Mouse (Mus musculus) midbrain, embryonic 10.5 days (tissue): Measurements from ENCODE around the gene Rbm7. TPM values are rescaled to one million over a fixed set of nuclear protein-coding genes. Genes with fewer than 3 reads are reported as not detected.

ENCODE experiments used
- DNase-seq: peaks from one replicate; pipeline ENCODE4 v3.0.0-alpha.2; 2017; ENCODE audit warnings: low spot score
- H3K27ac ChIP-seq: fragments of 300-500 bp; sonication (generic); replicated peaks from 2 replicates; pipeline ENCODE4 v1.5.1; 2016; ENCODE audit warnings: mild to moderate bottlenecking
- H3K27me3 ChIP-seq: fragments of 300-500 bp; sonication (generic); 2 replicates; pipeline ENCODE4 v1.6.1; 2016; ENCODE audit warnings: low read depth, mild to moderate bottlenecking; ENCODE audit not compliant: poor library complexity, severe bottlenecking
- H3K36me3 ChIP-seq: fragments of 300-500 bp; sonication (generic); 2 replicates; pipeline ENCODE4 v1.6.1; 2016; ENCODE audit warnings: mild to moderate bottlenecking, moderate library complexity
- H3K4me1 ChIP-seq: fragments of 300-500 bp; sonication (generic); 2 replicates; pipeline ENCODE4 v1.6.1; 2016
- H3K4me3 ChIP-seq: fragments of 300-500 bp; sonication (generic); 2 replicates; pipeline ENCODE4 v1.5.1; 2016; ENCODE audit warnings: mild to moderate bottlenecking, moderate library complexity
- H3K9me3 ChIP-seq: fragments of 300-500 bp; sonication (generic); replicated peaks from 2 replicates; pipeline ENCODE4 v1.6.1; 2016; ENCODE audit warnings: mild to moderate bottlenecking
- WGBS: fragments of 180-500 bp; shearing (Covaris S2); methylation state at CpG from one replicate; pipeline ENCODE4 v1.1.7; 2016; 5-methylcytosine and 5-hydroxymethylcytosine counted together
- microRNA-seq: library from miRNA; unstranded; fragments of <30 nt; microRNA quantifications from one replicate; pipeline ENCODE4, GENCODE M21; 2017
- polyA plus RNA-seq: library from polyadenylated mRNA; unstranded; fragments of >200 nt; fragmentation: Nextera tagmentation; extraction: Ambion mirVana; gene quantifications from 2 replicates; pipeline ENCODE4 v1.2.1, GENCODE M21; 2016

Rbm7 gene
- polyA plus RNA-seq, 1 experiment from 2014 or later, result 112 TPM

GRCm38 (mm10) chr9:48447783-48448209 is 47.3 kb downstream of the Rbm7 start:
- Histone ChIP-seq H3K36me3 (no peaks in the 10 kb centered on the region), H3K27me3 (no peaks in the 10 kb centered on the region), H3K4me1 (no peaks in the 10 kb centered on the region), H3K27ac (no peak overlapping the region), H3K4me3 (no peak overlapping the region), H3K9me3 (no peaks in the 10 kb centered on the region)
- DNase-seq, result peak; percentile 16
- 43% methylated on average over 5 of the region's 5 CpGs for WGBS

GRCm38 (mm10) chr9:48444821-48445220 is 50.3 kb downstream of the Rbm7 start:
- H3K27ac ChIP-seq, result no peak overlapping the region
- no peak overlapping the region for H3K4me3 ChIP-seq
- WGBS, result 80% methylated on average over 2 of the region's 2 CpGs
- no peak for DNase-seq
- H3K4me1 ChIP-seq, result no peaks in the 10 kb centered on the region
- H3K27me3 ChIP-seq, result no peaks in the 10 kb centered on the region
- no peaks in the 10 kb centered on the region for H3K36me3 ChIP-seq
- H3K9me3 ChIP-seq, result no peaks in the 10 kb centered on the region

GRCm38 (mm10) chr9:48443873-48444272 is 51.2 kb downstream of the Rbm7 start:
- DNase-seq, result no peak
- H3K4me3 ChIP-seq, result no peak overlapping the region
- no peaks in the 10 kb centered on the region for H3K4me1 ChIP-seq
- 74% methylated on average over 1 of the region's 1 CpGs for WGBS
- H3K27ac ChIP-seq, result no peak overlapping the region
- H3K9me3 ChIP-seq, result no peaks in the 10 kb centered on the region
- H3K27me3 ChIP-seq, result no peaks in the 10 kb centered on the region
- H3K36me3 ChIP-seq, result no peaks in the 10 kb centered on the region

Small RNA genes lying within 50 kb of the gene (microRNA-seq; reads per million reads assigned to microRNA genes)
- gene Gm23653, result not detected

Other genes starting within 250 kb of the Rbm7 start
- gene Nxpe2, start 141.8 kb downstream of the Rbm7 start, polyA plus RNA-seq, result 0.76 and 0.96 TPM in 2 replicates
- gene Rexo2, start 14.7 kb downstream of the Rbm7 start, polyA plus RNA-seq, result 95.2 and 110 TPM in 2 replicates
- gene Gm5617, start 143 bp upstream of the Rbm7 start, polyA plus RNA-seq, result 34.1 and 36.7 TPM in 2 replicates
- gene Nnmt, start 109.9 kb upstream of the Rbm7 start, polyA plus RNA-seq, result 0.65 and 1.1 TPM in 2 replicates